Mouse (Mus musculus): ENCODE data around the gene Vmn1r49. TPM values are rescaled to one million over a fixed set of nuclear protein-coding genes. Genes with fewer than 3 reads are reported as not detected.

The Vmn1r49 gene
- polyA plus RNA-seq (2012; rRNA removed), result not detected in 2 replicates

DNA sequence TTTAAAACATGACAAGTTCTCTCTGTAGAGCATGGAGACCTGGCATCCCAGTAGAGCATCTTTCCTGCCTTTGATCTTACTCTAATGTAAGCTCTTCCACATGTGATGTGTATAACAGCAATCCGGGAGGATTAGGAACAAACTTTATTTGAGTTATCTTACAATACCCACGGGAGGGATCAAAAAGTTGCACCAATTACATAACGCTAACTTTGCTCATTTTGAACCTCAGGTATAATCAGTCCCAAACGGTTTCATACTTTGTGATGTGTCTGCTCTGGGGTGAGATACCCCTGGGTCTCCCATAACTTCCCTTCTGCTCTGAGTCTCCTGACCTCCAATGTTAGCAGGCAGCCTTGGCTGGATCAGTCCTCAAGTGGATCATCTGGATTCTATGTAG, at the start of gene Vmn1r49:
Gene Vmn1r49, minus strand, starts transcription at position 101 of the 400 bp plus-strand sequence.

DNA sequence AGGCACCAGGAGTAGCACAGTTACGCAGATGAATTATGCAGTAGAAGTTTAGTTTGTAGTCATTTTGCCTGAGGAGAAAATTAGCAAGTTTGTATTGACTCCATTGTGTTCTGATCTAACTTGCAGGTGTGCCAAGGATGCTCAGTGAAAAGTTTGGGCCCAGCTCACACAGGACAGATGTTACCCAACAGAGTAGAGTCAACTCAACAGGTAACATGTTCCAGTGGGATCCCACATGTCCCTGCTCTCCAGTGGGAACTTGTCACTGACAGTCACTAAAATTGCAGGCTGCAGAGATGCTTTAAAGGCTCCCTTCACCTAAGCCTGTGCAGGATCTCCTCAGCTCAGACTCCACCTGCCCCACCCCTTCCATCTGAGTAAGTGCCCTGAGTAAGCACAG, 44.0 kb upstream of the Vmn1r49 start, which contains the start of gene Vmn1r51:
Gene Vmn1r51, plus strand, starts transcription at position 301 of the 400 bp plus-strand sequence.

DNA sequence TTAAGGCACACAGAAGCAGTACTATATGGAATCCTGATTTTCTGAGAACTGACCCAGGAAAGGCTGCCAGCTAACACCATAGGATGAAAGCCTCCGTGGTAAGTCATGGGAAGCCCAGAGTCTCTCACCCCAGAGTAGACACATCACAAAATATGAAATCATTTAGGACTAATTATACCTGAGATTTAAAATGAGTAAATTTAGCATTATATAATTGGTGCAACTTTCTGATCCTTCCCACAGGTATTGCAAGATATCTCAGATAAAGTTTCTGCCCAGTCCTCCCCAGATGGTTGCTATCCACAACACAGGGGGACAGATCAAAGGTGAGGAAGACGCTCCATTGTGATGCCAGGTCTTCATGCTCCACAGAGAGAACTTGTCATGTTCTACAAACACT, 22.8 kb upstream of the Vmn1r49 start, which contains the start of gene Vmn1r50:
Gene Vmn1r50, plus strand, starts transcription at position 301 of the 400 bp plus-strand sequence.

DNA sequence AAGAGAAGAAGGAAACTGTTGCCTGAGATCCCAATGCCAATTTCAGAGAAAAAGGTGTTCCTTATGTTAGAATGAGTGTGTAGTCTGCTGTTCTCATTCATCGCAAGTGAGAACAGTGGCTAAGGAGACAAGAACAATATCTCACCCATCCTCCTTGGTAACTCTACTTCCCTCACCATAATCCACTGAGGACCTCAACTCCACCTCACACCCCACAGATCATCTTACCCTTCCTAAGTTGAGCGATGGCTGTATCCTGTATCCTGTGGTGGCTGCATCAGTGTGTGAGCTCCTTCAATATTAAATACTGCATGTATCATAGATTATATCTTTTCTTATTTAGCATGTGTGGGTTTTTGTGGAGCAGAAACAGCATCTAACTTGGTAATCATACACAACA, 41.6 kb downstream of the Vmn1r49 start, which contains the start of gene Vmn1r48:
Gene Vmn1r48, minus strand, starts transcription at position 101 of the 400 bp plus-strand sequence.

Other genes with a start within 250 kb of the Vmn1r49 start
- gene Vmn1r42, start 202.1 kb downstream of the Vmn1r49 start, polyA plus RNA-seq (2012; rRNA removed), result not detected in 2 replicates
- gene Vmn1r43, start 202.1 kb downstream of the Vmn1r49 start, polyA plus RNA-seq (2012; rRNA removed), result not detected in 2 replicates
- gene Vmn1r44, start 194.8 kb downstream of the Vmn1r49 start, polyA plus RNA-seq (2012; rRNA removed), result not detected in 2 replicates
- gene Vmn1r45, start 137.9 kb downstream of the Vmn1r49 start, polyA plus RNA-seq (2012; rRNA removed), result not detected in 2 replicates
- not detected in 2 replicates for gene Vmn1r46, start 109.2 kb downstream of the Vmn1r49 start, polyA plus RNA-seq (2012; rRNA removed)
- not detected in 2 replicates for gene Vmn1r47, start 62.4 kb downstream of the Vmn1r49 start, polyA plus RNA-seq (2012; rRNA removed)
- gene Vmn1r48, start 41.7 kb downstream of the Vmn1r49 start, polyA plus RNA-seq (2012; rRNA removed), result not detected in 2 replicates
- gene Vmn1r50, start 22.9 kb upstream of the Vmn1r49 start, polyA plus RNA-seq (2012; rRNA removed), result not detected in 2 replicates
- gene Vmn1r51, start 44.1 kb upstream of the Vmn1r49 start, polyA plus RNA-seq (2012; rRNA removed), result not detected in 2 replicates
- gene Vmn1r52, start 96.3 kb upstream of the Vmn1r49 start, polyA plus RNA-seq (2012; rRNA removed), result not detected in 2 replicates
- gene V1ra8, start 124.3 kb upstream of the Vmn1r49 start, polyA plus RNA-seq (2012; rRNA removed), result not detected in 2 replicates
- gene Vmn1r53, start 145.9 kb upstream of the Vmn1r49 start, polyA plus RNA-seq (2012; rRNA removed), result 0.05 TPM in 1 of 2 replicates, not detected in the other
- not detected in 2 replicates for gene Vmn1r54, start 167.8 kb upstream of the Vmn1r49 start, polyA plus RNA-seq (2012; rRNA removed)
- gene BC048671, start 222.7 kb upstream of the Vmn1r49 start, polyA plus RNA-seq (2012; rRNA removed), result not detected in 2 replicates
- 0.45 and 0.82 TPM in 2 replicates for gene Chst13, start 246.7 kb upstream of the Vmn1r49 start, polyA plus RNA-seq (2012; rRNA removed)